Mouse (Mus musculus) urinary bladder, postnatal 36 days (tissue): ENCODE results near the gene Heca.
"Not testable (repeated sequence)": the region's sequence is repeated elsewhere in the genome, so short reads cannot be mapped to it uniquely, and the experiment has no call there.

Source experiments
- DNase-seq, 2 experiments: peaks; one replicate each; pipeline ENCODE4 v3.0.0; 2022; ENCODE audit warnings: low spot score in 2 of 2, mixed read lengths in 1 of 2

The Heca gene

GRCm38 (mm10) chr10:17880038-17880437 lies 67.8 kb downstream of the Heca start:
- no peak for DNase-seq

GRCm38 (mm10) chr10:17878002-17878919 lies 69.6 kb downstream of the Heca start:
- no peak for DNase-seq

DNA sequence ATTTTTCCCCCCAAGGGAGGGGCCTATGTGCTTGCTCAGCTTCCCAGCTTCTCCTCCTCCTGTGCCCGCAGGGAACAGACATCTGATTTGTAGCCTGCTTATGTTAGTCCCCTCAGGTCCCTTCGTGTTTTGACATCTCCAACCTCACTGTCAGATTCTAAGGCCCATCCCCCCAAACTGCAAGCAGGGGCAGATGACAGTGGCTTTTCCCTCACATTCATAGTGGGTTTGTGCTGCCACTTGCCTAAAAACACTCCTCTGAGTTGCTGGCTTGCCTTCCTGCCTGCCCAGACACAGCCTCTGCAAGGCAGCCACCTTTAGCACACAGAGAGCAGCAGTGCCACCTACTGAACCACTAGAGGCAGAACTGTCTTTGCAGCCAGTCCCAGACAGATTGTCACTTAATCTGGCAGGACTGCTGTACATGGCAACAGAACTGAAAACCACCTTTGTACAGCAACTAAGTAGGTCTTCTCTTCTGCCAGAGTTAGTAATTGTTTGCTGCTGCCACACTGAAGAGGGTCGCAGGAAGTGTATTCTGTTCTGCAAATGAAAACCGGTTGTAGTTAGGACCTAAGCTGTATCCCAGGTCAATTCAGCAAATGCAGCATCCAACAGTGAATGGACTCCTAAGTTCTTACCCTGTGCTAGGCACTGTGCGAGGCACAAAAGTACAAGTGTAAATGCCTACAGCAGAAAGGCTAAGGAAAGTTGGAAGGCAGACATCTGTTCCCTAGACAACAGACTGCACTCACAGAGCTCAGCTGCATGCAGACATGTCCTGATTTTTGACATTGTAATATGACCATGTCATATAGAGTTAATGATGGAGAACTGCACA lies 77.8 kb downstream of the Heca start:
- DNase-seq, result peak; percentile 50 to 70

DNA sequence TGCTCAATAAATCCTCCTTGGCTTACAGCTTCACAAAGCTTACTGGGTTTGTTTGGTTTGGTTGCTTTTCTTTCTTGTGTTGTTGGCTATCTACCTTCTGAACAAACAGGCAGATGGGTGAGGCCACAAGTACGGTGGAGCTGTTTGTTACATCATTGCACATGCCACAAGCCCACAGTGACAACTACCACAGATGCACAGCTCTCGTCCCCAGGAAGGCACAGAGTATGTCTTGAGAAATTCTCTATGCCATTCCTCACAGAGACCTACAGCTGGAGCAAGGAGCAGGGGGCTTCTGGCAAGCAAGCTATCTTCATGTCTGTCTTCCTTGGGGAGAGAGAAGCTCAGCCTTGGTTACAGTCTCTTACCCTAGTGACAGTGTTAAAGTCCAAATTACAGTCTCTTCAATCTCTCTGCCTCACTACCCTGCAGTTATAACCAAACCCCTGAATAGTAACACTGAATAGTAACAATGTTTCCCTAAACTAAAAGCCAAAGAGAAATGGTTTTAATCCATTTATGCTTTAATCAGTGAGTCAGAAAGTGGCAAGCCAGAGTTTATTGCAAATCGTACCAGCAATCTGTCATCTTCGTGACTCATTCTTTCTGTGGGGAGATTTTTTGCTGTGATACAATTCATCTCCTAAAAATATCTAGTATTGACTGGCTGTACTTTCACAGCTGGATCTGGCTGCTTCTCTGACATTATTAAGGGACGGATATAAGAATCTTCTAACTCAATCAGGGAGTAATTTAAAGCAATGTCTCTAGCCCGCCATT lies 87.0 kb downstream of the Heca start:
- DNase-seq, result no peak

DNA sequence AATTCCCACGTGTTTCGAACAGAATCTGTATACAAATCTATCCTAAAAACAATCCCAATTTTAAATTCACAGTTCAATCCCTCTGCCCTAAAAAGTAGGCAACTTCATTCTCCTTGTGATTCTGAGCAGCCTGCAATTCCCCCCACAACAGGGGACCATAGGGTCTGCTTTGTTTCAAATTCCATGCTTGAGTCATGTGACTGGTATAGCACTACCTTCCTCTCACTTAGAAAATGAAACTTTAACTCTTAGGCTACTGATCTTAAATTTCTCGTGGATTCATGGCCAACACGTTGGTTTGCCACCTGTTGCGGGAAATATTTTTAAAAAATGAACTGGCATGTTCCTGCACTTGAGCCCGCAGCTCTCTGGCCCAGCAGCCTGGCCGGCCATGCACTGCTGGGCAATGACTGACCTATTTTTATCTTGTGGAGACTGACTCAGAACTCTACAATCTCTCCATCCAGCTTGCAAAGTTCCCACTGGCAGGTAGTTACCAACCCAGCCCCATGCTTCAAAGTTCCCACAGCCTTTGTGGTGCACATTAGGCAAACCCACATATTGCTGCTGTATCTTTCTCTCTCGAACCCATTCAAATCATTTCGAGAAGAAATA lies 90.1 kb downstream of the Heca start:
- DNase-seq, result no peak

GRCm38 (mm10) chr10:17844781-17845537 lies 102.9 kb downstream of the Heca start:
- no peak for DNase-seq

DNA sequence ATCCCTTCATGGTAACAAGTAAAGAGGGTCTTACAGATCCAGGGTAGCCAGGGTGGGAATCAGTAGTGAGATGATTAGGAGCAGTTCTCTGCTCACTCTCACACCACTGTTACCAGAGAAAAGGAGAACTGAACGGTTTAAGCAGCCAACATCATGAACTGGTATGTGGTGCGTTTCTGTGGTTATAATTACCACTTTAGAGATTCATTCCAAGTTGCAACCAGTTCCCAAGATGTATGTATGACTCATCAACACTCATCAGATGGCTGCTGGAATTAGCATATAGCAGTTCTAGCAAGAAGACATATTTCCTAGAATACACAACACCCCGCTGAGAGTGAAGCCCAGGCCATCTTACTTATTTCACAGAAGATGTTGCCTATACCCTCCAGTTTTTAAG lies 105.8 kb downstream of the Heca start:
- no peak for DNase-seq

GRCm38 (mm10) chr10:17836275-17836674 lies 111.6 kb downstream of the Heca start:
- DNase-seq, result no peak

GRCm38 (mm10) chr10:17835031-17835430 lies 112.8 kb downstream of the Heca start:
- DNase-seq, result no peak

GRCm38 (mm10) chr10:17831041-17831440 lies 116.8 kb downstream of the Heca start:
- no peak for DNase-seq

DNA sequence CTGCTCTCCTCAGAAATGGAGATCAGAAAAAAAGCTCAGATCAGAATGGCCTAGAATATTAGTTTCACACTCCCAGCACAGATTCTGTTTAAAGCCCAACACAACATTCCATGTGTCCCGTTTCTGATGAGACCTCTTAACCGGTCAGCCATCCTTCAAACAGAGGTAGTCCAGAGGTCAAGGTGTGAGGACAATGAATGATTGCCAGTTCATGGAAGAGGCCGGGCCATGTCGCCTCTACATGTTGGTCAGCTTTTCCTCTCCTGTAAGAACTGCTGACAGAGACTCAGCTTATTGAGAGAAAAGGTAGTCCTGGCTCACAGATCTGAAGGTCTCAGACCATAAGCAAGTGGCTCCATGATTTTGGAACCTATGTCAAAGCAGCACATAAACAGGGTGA lies 118.7 kb downstream of the Heca start:
- DNase-seq, result no peak

DNA sequence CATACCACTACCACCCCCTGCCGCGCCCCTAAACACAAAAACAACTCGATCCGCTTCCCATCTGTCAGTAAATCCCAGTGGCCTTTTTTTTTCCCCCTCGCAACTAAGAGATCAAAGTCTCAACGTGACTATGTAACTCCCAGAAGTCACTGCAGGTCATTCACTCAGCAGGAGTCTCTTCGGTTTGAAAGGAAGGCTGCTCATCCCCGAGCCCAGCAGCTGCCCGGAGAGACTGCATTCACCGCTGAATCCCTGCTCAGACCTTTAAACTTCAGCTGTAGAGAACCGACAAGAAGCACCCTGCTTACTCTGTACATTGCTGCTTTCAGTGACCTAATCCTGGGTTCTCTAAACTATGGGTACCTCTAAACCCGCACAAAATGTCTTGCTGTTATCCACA lies 120.5 kb downstream of the Heca start:
- no peak for DNase-seq

- not testable (repeated sequence) for DNase-seq
Observed at GRCm38 (mm10) chr10:17820422-17820821, 127.4 kb downstream of the Heca start.
